Mouse (Mus musculus): Measurements from ENCODE around the gene Tbr1. TPM values are rescaled to one million over a fixed set of nuclear protein-coding genes. Genes with fewer than 3 reads are reported as not detected.

Gene Tbr1
- polyA plus RNA-seq, 1 experiment: not detected

- H3K27me3 ChIP-seq (ENCODE audit: control insufficient read depth, insufficient read depth, low read length, poor library complexity, severe bottlenecking): peaks cover 20% of the 10 kb centered on the region
- no peak overlapping the region for H3K4me3 ChIP-seq (ENCODE audit: low read depth, low read length)
- TF ChIP-seq EP300 (IDR thresholded peaks at IDR 0.05; ENCODE audit: insufficient read depth, low read depth, low read length) (no peak), CTCF (IDR thresholded peaks at IDR 0.05; ENCODE audit: low read depth, low read length) (no peak), POLR2A (IDR thresholded peaks at IDR 0.05; ENCODE audit: insufficient read depth, low read length) (no peak)
- no peak overlapping the region for H3K27ac ChIP-seq (ENCODE audit: insufficient read depth, low read length)
- no peaks in the 10 kb centered on the region for H3K4me1 ChIP-seq (ENCODE audit: control insufficient read depth, insufficient read depth, low read length)
- no peak overlapping the region for H3K9ac ChIP-seq (ENCODE audit: low read depth, poor library complexity, severe bottlenecking)
- H3K36me3 ChIP-seq (ENCODE audit: control insufficient read depth, insufficient read depth, low read length, poor library complexity, severe bottlenecking): no peaks in the 10 kb centered on the region
- no peaks in the 10 kb centered on the region; the same call in 1 of the 2 replicates for H3K9me3 ChIP-seq (replicated peaks; ENCODE audit: control insufficient read depth, insufficient read depth, low read length, poor library complexity, severe bottlenecking)
These were observed 10.4 kb downstream of the Tbr1 start for GRCm38 (mm10) chr2:61813106-61813505.

GRCm38 (mm10) chr2:61813521-61813920 is 10.8 kb downstream of the Tbr1 start:
- no peak overlapping the region for H3K9ac ChIP-seq (ENCODE audit: low read depth, poor library complexity, severe bottlenecking)
- H3K4me1 ChIP-seq (ENCODE audit: control insufficient read depth, insufficient read depth, low read length): no peaks in the 10 kb centered on the region
- TF ChIP-seq POLR2A (IDR thresholded peaks at IDR 0.05; ENCODE audit: insufficient read depth, low read length) (no peak), CTCF (IDR thresholded peaks at IDR 0.05; ENCODE audit: low read depth, low read length) (no peak), EP300 (IDR thresholded peaks at IDR 0.05; ENCODE audit: insufficient read depth, low read depth, low read length) (no peak)
- H3K9me3 ChIP-seq (replicated peaks; ENCODE audit: control insufficient read depth, insufficient read depth, low read length, poor library complexity, severe bottlenecking): no peaks in the 10 kb centered on the region; the same call in 1 of the 2 replicates
- no peak overlapping the region for H3K27ac ChIP-seq (ENCODE audit: insufficient read depth, low read length)
- no peak overlapping the region for H3K4me3 ChIP-seq (ENCODE audit: low read depth, low read length)
- peaks cover 20% of the 10 kb centered on the region for H3K27me3 ChIP-seq (ENCODE audit: control insufficient read depth, insufficient read depth, low read length, poor library complexity, severe bottlenecking)
- no peaks in the 10 kb centered on the region for H3K36me3 ChIP-seq (ENCODE audit: control insufficient read depth, insufficient read depth, low read length, poor library complexity, severe bottlenecking)

- Histone ChIP-seq H3K9me3 (replicated peaks; ENCODE audit: control insufficient read depth, insufficient read depth, low read length, poor library complexity, severe bottlenecking) (no peaks in the 10 kb centered on the region; the same call in 1 of the 2 replicates), H3K27ac (ENCODE audit: insufficient read depth, low read length) (no peak overlapping the region), H3K4me1 (ENCODE audit: control insufficient read depth, insufficient read depth, low read length) (no peaks in the 10 kb centered on the region), H3K9ac (ENCODE audit: low read depth, poor library complexity, severe bottlenecking) (no peak overlapping the region), H3K4me3 (ENCODE audit: low read depth, low read length) (no peak overlapping the region), H3K27me3 (ENCODE audit: control insufficient read depth, insufficient read depth, low read length, poor library complexity, severe bottlenecking) (peaks cover 18% of the 10 kb centered on the region), H3K36me3 (ENCODE audit: control insufficient read depth, insufficient read depth, low read length, poor library complexity, severe bottlenecking) (no peaks in the 10 kb centered on the region)
- no peak for TF ChIP-seq POLR2A (IDR thresholded peaks at IDR 0.05; ENCODE audit: insufficient read depth, low read length)
- TF ChIP-seq EP300 (IDR thresholded peaks at IDR 0.05; ENCODE audit: insufficient read depth, low read depth, low read length): no peak
- TF ChIP-seq CTCF (IDR thresholded peaks at IDR 0.05; ENCODE audit: low read depth, low read length): peak; percentile 11
These were observed 12.1 kb downstream of the Tbr1 start for GRCm38 (mm10) chr2:61814548-61815473.

GRCm38 (mm10) chr2:61815583-61816313 is 13.0 kb downstream of the Tbr1 start:
- Histone ChIP-seq H3K27me3 (ENCODE audit: control insufficient read depth, insufficient read depth, low read length, poor library complexity, severe bottlenecking) (peaks cover 15% of the 10 kb centered on the region), H3K36me3 (ENCODE audit: control insufficient read depth, insufficient read depth, low read length, poor library complexity, severe bottlenecking) (no peaks in the 10 kb centered on the region), H3K4me3 (ENCODE audit: low read depth, low read length) (peak overlapping the region; percentile 16), H3K4me1 (ENCODE audit: control insufficient read depth, insufficient read depth, low read length) (no peaks in the 10 kb centered on the region), H3K9me3 (replicated peaks; ENCODE audit: control insufficient read depth, insufficient read depth, low read length, poor library complexity, severe bottlenecking) (no peaks in the 10 kb centered on the region; the same call in 1 of the 2 replicates), H3K9ac (ENCODE audit: low read depth, poor library complexity, severe bottlenecking) (no peak overlapping the region), H3K27ac (ENCODE audit: insufficient read depth, low read length) (no peak overlapping the region)
- no peak for TF ChIP-seq POLR2A (IDR thresholded peaks at IDR 0.05; ENCODE audit: insufficient read depth, low read length)
- TF ChIP-seq CTCF (IDR thresholded peaks at IDR 0.05; ENCODE audit: low read depth, low read length): no peak
- no peak for TF ChIP-seq EP300 (IDR thresholded peaks at IDR 0.05; ENCODE audit: insufficient read depth, low read depth, low read length)

DNA sequence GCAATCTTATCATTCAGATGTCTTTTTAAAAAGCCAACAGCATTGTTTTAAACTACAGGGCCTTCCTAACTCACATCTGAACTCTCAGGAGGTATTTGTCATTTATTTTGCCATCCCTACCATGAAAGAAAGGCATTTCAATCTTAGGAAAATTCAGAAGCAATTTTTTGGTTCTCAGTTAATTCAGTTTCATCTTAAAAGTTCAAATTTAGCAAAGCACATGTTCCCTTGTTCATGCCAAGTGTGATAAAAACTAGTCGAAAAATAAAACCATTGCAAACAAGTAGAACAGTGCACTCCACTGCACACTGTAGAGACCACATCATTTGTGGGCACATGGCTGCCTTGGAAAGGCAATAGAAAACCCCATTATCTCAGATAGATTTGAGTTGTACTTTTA is 15.5 kb downstream of the Tbr1 start:
- Histone ChIP-seq H3K36me3 (ENCODE audit: control insufficient read depth, insufficient read depth, low read length, poor library complexity, severe bottlenecking) (no peaks in the 10 kb centered on the region), H3K9ac (ENCODE audit: low read depth, poor library complexity, severe bottlenecking) (no peak overlapping the region), H3K9me3 (replicated peaks; ENCODE audit: control insufficient read depth, insufficient read depth, low read length, poor library complexity, severe bottlenecking) (no peaks in the 10 kb centered on the region; the same call in 1 of the 2 replicates), H3K27ac (ENCODE audit: insufficient read depth, low read length) (no peak overlapping the region), H3K4me3 (ENCODE audit: low read depth, low read length) (no peak overlapping the region), H3K4me1 (ENCODE audit: control insufficient read depth, insufficient read depth, low read length) (no peaks in the 10 kb centered on the region), H3K27me3 (ENCODE audit: control insufficient read depth, insufficient read depth, low read length, poor library complexity, severe bottlenecking) (peaks cover 3% of the 10 kb centered on the region)
- no peak for TF ChIP-seq EP300 (IDR thresholded peaks at IDR 0.05; ENCODE audit: insufficient read depth, low read depth, low read length)
- no peak for TF ChIP-seq CTCF (IDR thresholded peaks at IDR 0.05; ENCODE audit: low read depth, low read length)
- TF ChIP-seq POLR2A (IDR thresholded peaks at IDR 0.05; ENCODE audit: insufficient read depth, low read length): no peak
